ENCODE assay signal across 8 mouse cellular contexts in the genomic region with DNA sequence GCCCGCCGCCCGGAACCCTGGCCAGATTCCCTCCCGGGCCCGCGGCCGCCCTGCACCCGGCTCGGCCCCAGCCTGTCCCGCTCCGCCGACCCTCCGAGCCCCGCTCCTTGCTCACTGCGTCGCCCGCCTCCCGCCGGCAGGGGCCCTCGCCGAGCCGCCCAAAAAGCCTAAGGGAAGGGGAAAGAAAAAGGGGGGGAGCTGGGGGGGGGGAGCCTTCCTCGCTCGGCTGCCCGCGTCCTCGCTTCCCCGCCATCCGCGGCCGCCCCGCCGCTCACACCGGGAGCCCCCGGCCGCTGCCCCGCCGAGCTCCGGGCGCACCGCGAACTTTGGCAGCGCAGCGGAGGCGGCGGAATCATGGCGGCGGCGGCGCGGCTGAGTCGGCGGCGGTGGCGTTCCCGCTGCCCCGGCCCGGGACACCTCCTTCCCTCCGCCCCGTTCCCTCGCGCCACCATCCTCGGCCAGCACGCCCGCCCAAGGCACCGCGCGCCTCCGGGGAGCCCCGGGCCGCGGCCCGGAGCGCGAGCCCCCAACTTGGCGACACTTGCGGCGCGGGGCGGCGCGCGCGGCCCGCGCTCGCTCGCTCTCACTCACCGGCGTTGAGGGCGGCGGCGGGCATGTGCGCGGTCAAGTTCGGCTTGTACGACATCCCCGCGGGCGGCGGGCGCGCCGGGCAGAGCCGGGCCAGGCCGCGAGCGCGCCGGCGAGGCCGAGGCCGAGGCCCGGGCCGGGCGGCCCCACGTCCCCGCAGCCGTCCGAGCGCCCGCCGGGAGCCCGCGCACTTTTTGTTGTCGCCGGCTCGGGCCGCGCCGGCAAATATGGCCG. TPM values are rescaled to one million over a fixed set of nuclear protein-coding genes. Genes with fewer than 3 reads are reported as not detected.
DNase-seq lines count a peak whose midpoint lies in the region; ATAC-seq lines count a peak whose summit lies in the region.

No protein-coding gene starts in this region.

- peak; percentile 28 for ATAC-seq in activated CD4-positive, CD25-positive, alpha-beta regulatory T cell, adult 4 months
- 0 out of 2 replicates have a peak, but pooled peaks have one; percentile 0 for ATAC-seq in embryonic facial prominence, embryonic 14.5 days (ENCODE audit: low read depth)
- ATAC-seq in heart, embryonic 15.5 days (replicated peaks; ENCODE audit: insufficient number of reproducible peaks, insufficient read depth, low FRiP score, low read depth), result peak; percentile 16; the same call in 1 of the 2 replicates

- H3K27ac ChIP-seq in embryonic facial prominence, embryonic 14.5 days (replicated peaks; ENCODE audit: low read depth, low read length), result peak overlapping the region; percentile 99
- peak overlapping the region; percentile 99 for H3K27ac ChIP-seq in heart, embryonic 15.5 days
- no peak overlapping the region for H3K27ac ChIP-seq in macrophage

- peaks cover 39% of the 10 kb centered on the region for H3K79me2 ChIP-seq in macrophage (ENCODE audit: inconsistent target)

- 2% methylated on average over 17 of the region's 132 CpGs for WGBS in embryonic facial prominence, embryonic 14.5 days
- under 1% methylated on average over 89 of the region's 132 CpGs for WGBS in heart, embryonic 15.5 days
- WGBS in macrophage (ENCODE audit: missing documents), result 2% methylated on average over 48 of the region's 132 CpGs

- no peaks in the 10 kb centered on the region for H3K27me3 ChIP-seq in embryonic facial prominence, embryonic 14.5 days (replicated peaks; ENCODE audit: control insufficient read depth, insufficient read depth, low read length)
- H3K27me3 ChIP-seq in heart, embryonic 15.5 days, result no peaks in the 10 kb centered on the region

- peak overlapping the region; percentile 100 for H3K9ac ChIP-seq in embryonic facial prominence, embryonic 14.5 days (ENCODE audit: low read depth, low read length)
- H3K9ac ChIP-seq in heart, embryonic 15.5 days, result peak overlapping the region; percentile 99

- H3K9me3 ChIP-seq in embryonic facial prominence, embryonic 14.5 days (ENCODE audit: control insufficient read depth, low read length), result no peaks in the 10 kb centered on the region
- H3K9me3 ChIP-seq in heart, embryonic 15.5 days (replicated peaks), result no peaks in the 10 kb centered on the region

- peak overlapping the region; percentile 93 for H3K4me3 ChIP-seq in embryonic facial prominence, embryonic 14.5 days (ENCODE audit: low read depth, low read length)
- peak overlapping the region; percentile 97 for H3K4me3 ChIP-seq in heart, embryonic 15.5 days
- H3K4me3 ChIP-seq in macrophage (ENCODE audit: inconsistent target), result peak overlapping the region; percentile 37; the same call in 1 of the 2 replicates

- H3K36me3 ChIP-seq in embryonic facial prominence, embryonic 14.5 days (ENCODE audit: control insufficient read depth, insufficient read depth, low read length), result peaks cover 11% of the 10 kb centered on the region
- peaks cover 6% of the 10 kb centered on the region for H3K36me3 ChIP-seq in heart, embryonic 15.5 days
- no peaks in the 10 kb centered on the region for H3K36me3 ChIP-seq in macrophage (ENCODE audit: inconsistent target)

- peak; percentile 76 to 78 for DNase-seq in B cell, adult 2 months
- peak; percentile 68 for DNase-seq in embryonic facial prominence, embryonic 14.5 days (ENCODE audit: low spot score)
- DNase-seq in kidney, postnatal 10 days, result peak; percentile 82
- DNase-seq in right cerebral cortex, postnatal 25 days, result peak; percentile 62
- DNase-seq in urinary bladder, postnatal 4 days (ENCODE audit: low spot score in 2 of 2), result peak; percentile 44 to 74

- H3K4me1 ChIP-seq in embryonic facial prominence, embryonic 14.5 days (ENCODE audit: control insufficient read depth, insufficient read depth, low read length), result peaks cover 17% of the 10 kb centered on the region
- peaks cover 27% of the 10 kb centered on the region for H3K4me1 ChIP-seq in heart, embryonic 15.5 days (replicated peaks)

- H3K4me2 ChIP-seq in embryonic facial prominence, embryonic 14.5 days (ENCODE audit: low read depth, low read length), result peak overlapping the region; percentile 63
- peak overlapping the region; percentile 94 for H3K4me2 ChIP-seq in heart, embryonic 15.5 days

RNA-seq across cellular contexts. Expression of gene Cdk2ap1, which starts 8.9 kb away (rescaled TPM):
- 10 to 100 TPM; 18.4 to 20.1 TPM for polyA plus RNA-seq in activated CD4-positive, CD25-positive, alpha-beta regulatory T cell, adult 4 months (2017; shearing (Covaris generic))
- polyA plus RNA-seq in embryonic facial prominence, embryonic 14.5 days (2014; fragmentation: Nextera tagmentation; extraction: Ambion mirVana), result 62.2 and 69.7 TPM in 2 replicates
- polyA plus RNA-seq in heart, embryonic 15.5 days (2015; fragmentation: Nextera tagmentation; extraction: Ambion mirVana), result 87.9 and 109 TPM in 2 replicates
- total RNA-seq in macrophage (2018; cell fraction: chromatin; rRNA removed), result 10 to 100 TPM in 23 of 26 experiments, 1 to 10 TPM in 3; 8.9 to 29.7 (median 15.4) TPM
- 10 to 100 TPM; 29.5 to 64.1 (median 46.8) TPM for total RNA-seq in macrophage (2018; cell fraction: cytosol; rRNA removed)
- 10 to 100 TPM in 25 of 26 experiments, 1 to 10 TPM in 1; 9.7 to 43.6 (median 18.0) TPM for total RNA-seq in macrophage (2018; cell fraction: nucleus; rRNA removed)
- 42.3 to 77.9 TPM (median 75.7 TPM) in 3 replicates for polyA plus RNA-seq in macrophage (2018)

RNA-seq across cellular contexts. Expression of gene 2810006K23Rik, which starts 26.0 kb away (rescaled TPM):
- polyA plus RNA-seq in activated CD4-positive, CD25-positive, alpha-beta regulatory T cell, adult 4 months (2017; shearing (Covaris generic)), result 10 to 100 TPM; 11.0 to 18.3 TPM
- 9.3 and 10.4 TPM in 2 replicates for polyA plus RNA-seq in embryonic facial prominence, embryonic 14.5 days (2014; fragmentation: Nextera tagmentation; extraction: Ambion mirVana)
- polyA plus RNA-seq in heart, embryonic 15.5 days (2015; fragmentation: Nextera tagmentation; extraction: Ambion mirVana), result 17.4 and 19.0 TPM in 2 replicates
- total RNA-seq in macrophage (2018; cell fraction: chromatin; rRNA removed), result 10 to 100 TPM in 2 of 26 experiments, 1 to 10 TPM in 15, under 1 TPM in 3, not detected in 6; 0.37 to 11.4 (median 4.6) TPM
- 10 to 100 TPM in 11 of 26 experiments, 1 to 10 TPM in 15; 3.6 to 12.0 (median 9.4) TPM for total RNA-seq in macrophage (2018; cell fraction: cytosol; rRNA removed)
- total RNA-seq in macrophage (2018; cell fraction: nucleus; rRNA removed), result 10 to 100 TPM in 2 of 26 experiments, 1 to 10 TPM in 21, under 1 TPM in 2, not detected in 1; 0.92 to 13.2 (median 2.8) TPM
- polyA plus RNA-seq in macrophage (2018), result 10.0 to 15.0 TPM (median 13.1 TPM) in 3 replicates

RNA-seq across cellular contexts. Expression of gene Mphosph9, which starts 26.2 kb away (rescaled TPM):
- polyA plus RNA-seq in activated CD4-positive, CD25-positive, alpha-beta regulatory T cell, adult 4 months (2017; shearing (Covaris generic)), result 10 to 100 TPM; 14.2 to 15.3 TPM
- 9.3 and 10.2 TPM in 2 replicates for polyA plus RNA-seq in embryonic facial prominence, embryonic 14.5 days (2014; fragmentation: Nextera tagmentation; extraction: Ambion mirVana)
- polyA plus RNA-seq in heart, embryonic 15.5 days (2015; fragmentation: Nextera tagmentation; extraction: Ambion mirVana), result 10.2 TPM in 2 replicates
- 10 to 100 TPM in 16 of 26 experiments, 1 to 10 TPM in 10; 2.0 to 39.8 (median 11.8) TPM for total RNA-seq in macrophage (2018; cell fraction: chromatin; rRNA removed)
- 1 to 10 TPM in 25 of 26 experiments, under 1 TPM in 1; 0.96 to 3.0 (median 1.9) TPM for total RNA-seq in macrophage (2018; cell fraction: cytosol; rRNA removed)
- 10 to 100 TPM in 5 of 26 experiments, 1 to 10 TPM in 20, under 1 TPM in 1; 0.75 to 20.8 (median 6.5) TPM for total RNA-seq in macrophage (2018; cell fraction: nucleus; rRNA removed)
- 1.4 to 2.4 TPM (median 2.1 TPM) in 3 replicates for polyA plus RNA-seq in macrophage (2018)

Comparison
In these comparisons a context has a peak if more than half of its experiments do, and no peak if none do; other contexts are left out.
1. H3K4me3 ChIP-seq: peak in every context shown above with its lines; median percentile 97 in heart, embryonic 15.5 days; 93 in embryonic facial prominence, embryonic 14.5 days; 37 in macrophage.